Mouse (Mus musculus) monocyte, adult 2 months (primary cell): ENCODE results near the gene Afg1l.

Experiments
- DNase-seq, 2 experiments: peaks; one replicate each; pipeline ENCODE4 v3.0.0; 2022; ENCODE audit warnings: low spot score in 2 of 2, low read depth in 1 of 2

Afg1l gene

DNA sequence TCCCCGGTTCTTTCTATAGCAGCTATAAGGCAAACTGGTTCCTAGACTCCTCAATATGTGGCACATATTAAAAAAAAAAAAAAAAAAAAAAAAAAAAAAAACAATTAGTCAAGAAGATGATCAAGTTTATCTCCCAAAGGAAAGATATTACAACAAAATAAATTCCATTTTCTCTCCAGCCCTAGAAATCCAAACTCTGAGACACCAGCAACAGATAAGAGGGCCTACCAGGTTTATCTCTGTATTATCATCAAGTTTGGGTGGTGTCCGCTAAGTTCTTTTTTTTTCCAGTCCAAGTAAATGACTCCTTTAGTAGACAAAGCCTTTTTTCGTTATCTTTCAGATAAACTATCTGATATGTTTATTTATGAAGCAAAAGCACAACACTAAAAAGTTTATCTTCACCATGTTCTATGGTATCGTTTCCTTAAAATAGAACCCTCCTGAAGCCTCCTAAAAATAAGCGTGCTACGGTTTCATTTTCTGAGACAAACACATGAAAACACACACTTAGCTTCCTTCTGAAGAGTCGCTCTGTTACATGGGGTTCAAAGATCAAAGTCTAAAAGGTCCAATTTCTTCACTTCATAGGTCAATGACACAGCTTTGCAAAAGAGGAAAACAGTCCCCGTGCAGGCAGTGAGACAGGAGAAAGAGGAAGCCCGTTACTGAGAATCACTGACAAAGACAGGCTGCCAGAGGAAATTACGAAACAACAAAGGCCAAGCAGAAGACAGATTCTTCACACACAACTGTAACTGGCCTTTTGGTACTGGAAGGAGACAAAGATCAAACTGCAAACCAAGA, 207.9 kb downstream of the Afg1l start:
- peak; percentile 62 to 70 for DNase-seq

DNA sequence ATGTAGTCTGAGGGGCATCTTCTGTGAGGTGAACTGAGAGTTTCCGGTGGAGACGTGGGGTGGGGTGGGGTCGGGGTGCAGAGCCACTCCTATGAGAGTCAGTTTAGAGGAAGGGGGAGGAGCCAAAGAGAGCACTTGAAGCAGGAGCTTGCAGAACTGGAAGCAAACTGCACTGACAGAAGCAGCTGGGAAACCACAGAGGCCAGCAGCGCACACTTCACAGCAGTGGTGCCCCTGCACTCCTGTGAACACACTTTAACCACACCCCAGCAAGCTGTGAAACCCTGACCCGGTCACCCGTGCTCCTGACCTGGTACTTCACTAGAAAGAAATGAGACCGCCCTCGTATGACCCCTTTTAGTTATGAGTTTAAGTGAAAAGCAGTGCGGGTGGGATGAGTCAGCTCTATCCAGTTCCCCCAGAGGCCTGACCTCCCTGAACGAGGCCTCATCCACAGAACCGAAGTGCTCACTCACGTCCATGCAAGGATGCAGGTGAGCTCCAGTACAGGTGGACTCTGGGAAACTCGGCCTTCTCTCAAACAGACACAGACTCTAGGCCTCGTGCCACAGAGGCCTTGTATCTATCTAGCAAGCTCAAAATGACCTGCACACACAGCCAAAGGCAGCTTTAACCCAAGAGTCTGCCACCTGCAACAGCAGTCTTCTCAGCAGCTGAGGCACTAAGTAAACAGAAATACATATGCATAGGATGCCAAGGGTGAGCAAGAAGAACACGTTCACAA, 208.9 kb downstream of the Afg1l start:
- peak in 1 of 2 experiments; percentile 24 for DNase-seq

DNA sequence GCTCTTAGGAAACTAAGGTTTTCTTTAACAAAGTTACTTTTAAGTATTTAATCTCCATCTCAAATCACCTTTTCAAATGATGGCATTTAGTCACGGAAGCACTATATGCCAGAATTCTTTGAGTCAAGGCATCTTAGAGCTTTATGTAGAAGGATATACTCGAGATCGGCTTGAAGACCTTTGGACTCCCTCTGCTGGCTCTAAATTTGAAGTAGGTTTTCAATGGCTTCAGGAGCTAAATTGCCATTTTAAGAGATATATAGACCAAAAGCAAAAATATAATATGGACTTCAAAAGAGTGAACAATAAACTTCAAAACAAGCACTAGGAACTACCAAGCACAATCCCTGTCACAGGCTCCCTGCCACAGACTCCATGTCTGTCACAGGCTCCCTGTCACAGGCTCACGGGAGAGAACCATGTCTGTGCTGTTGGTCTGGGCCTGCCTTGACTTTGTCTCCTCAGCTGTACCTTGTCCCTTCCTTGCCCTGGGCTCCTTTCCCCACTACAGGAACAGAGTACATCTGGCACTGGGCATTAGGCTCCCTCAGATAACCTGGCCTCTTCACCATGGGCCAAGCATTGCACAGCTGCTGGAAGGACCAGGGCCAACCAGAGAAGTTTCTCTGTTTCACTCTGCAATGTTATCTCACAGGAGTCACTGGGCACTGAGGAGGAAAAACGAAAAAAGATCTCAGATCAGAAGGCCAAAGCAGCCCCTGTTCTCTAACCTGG, 210.4 kb downstream of the Afg1l start:
- no peak for DNase-seq

DNA sequence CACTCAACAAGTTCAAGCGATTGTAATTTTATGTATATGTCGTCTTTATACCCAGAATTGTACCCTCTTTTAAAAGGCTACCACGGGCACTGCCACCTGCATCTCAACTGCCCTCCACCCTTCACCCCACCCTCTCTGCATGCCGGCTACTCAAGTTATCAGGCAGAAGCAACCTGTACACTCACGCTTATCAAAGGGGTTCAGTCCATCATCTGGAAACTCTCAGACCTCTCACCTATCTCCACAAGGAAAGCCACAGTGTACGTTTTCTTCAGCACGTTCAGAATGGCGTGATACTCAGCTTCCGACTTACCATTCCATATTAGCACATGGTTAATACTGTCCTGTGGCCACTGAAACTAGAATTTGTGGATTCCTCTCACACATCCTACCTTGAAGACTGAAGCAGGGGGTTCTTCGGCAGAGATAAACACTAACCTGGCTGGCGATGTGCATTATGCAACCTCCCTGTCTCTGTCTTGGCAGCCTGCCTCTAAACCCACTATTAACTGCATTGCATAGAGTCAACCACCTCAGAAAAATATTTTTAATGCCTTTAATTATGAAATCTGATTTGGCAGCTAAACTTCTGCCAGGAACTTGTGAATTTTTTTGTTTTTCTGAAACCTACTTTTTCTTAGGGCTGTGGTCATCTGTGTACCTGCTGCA, 213.2 kb downstream of the Afg1l start:
- no peak for DNase-seq

DNA sequence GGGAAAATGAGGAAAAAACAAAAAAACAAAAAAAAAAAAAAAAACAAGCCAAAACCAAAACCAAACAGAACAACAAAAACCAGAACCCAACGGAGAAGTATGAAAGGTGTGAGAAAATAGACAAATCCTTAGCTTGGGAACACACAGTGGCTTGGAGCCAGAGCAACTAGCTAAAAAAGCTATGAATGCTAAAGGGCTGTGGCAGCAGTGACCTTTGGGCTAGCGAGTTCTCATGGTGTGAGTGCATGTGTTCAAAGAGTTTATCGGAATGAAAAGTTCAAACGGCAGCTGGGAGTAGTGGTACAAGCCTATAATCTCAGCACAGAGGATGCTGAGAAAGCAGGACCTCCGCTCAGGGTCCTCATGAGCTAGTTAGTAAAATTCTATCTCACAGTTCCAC, 214.2 kb downstream of the Afg1l start:
- no peak for DNase-seq

DNA sequence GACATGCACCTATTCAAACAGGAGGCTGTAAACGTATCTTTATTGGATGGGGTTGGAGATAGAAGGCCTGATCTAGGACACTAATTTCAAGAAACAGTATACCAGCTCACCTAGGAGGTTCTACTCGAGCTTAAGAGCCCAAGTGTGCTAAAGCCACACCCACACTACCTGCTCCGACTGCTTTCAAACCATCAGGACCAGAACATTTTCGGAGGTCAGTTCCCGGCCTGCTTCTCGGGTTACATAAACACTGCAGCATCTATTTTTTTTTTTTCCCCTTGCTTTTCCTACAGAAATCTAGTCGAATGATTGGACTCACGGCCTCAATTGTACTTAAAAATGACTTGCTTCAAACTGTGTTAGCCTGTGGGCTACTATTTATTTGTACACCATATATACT, 214.7 kb downstream of the Afg1l start:
- no peak for DNase-seq
